Mouse (Mus musculus) hindbrain, embryonic 10.5 days (tissue): ENCODE measurements at regions not wholly inside any gene's neighbourhood (a gene's known extent, or its start where the extent isn't known, plus 50 kb on each side); places are given as distances from the start of the nearest gene placed in this dataset.
"Not testable (repeated sequence)": the region's sequence is repeated elsewhere in the genome, so short reads cannot be mapped to it uniquely, and the experiment has no call there.

Experiments
- DNase-seq: peaks from one replicate; pipeline ENCODE4 v3.0.0-alpha.2; 2017; ENCODE audit warnings: low spot score
- H3K27ac ChIP-seq: fragments of 300-500 bp; sonication (generic); 2 replicates; pipeline ENCODE4 v1.5.1; 2016; ENCODE audit warnings: mild to moderate bottlenecking, moderate library complexity
- H3K27me3 ChIP-seq: fragments of 300-500 bp; sonication (generic); 2 replicates; pipeline ENCODE4 v1.6.1; 2016; ENCODE audit warnings: mild to moderate bottlenecking; ENCODE audit not compliant: poor library complexity, insufficient read depth, severe bottlenecking
- H3K36me3 ChIP-seq: fragments of 300-500 bp; sonication (generic); 2 replicates; pipeline ENCODE4 v1.6.1; 2016; ENCODE audit warnings: mild to moderate bottlenecking, moderate library complexity
- H3K4me1 ChIP-seq: fragments of 300-500 bp; sonication (generic); replicated peaks from 2 replicates; pipeline ENCODE4 v1.6.1; 2016; ENCODE audit warnings: mild to moderate bottlenecking
- H3K4me3 ChIP-seq: fragments of 300-500 bp; sonication (generic); 2 replicates; pipeline ENCODE4 v1.5.1; 2016; ENCODE audit warnings: mild to moderate bottlenecking, moderate library complexity
- H3K9me3 ChIP-seq: fragments of 300-500 bp; sonication (generic); 2 replicates; pipeline ENCODE4 v1.6.1; 2016; ENCODE audit warnings: mild to moderate bottlenecking, moderate library complexity
- WGBS: fragments of 180-500 bp; shearing (Covaris S2); methylation state at CpG from one replicate; pipeline ENCODE4 v1.1.7; 2016; 5-methylcytosine and 5-hydroxymethylcytosine counted together

- DNase-seq, result no peak
- Histone ChIP-seq H3K4me3 (no peak overlapping the region), H3K4me1 (peaks cover 20% of the 10 kb centered on the region), H3K9me3 (no peaks in the 10 kb centered on the region), H3K36me3 (no peaks in the 10 kb centered on the region), H3K27ac (no peak overlapping the region), H3K27me3 (peaks cover 3% of the 10 kb centered on the region; the same call in 1 of the 2 replicates)
- WGBS, result 10% methylated on average over 6 of the region's 6 CpGs
Measured at GRCm38 (mm10) chr4:81564446-81564845, 121.8 kb upstream of the Mpdz start.

DNA sequence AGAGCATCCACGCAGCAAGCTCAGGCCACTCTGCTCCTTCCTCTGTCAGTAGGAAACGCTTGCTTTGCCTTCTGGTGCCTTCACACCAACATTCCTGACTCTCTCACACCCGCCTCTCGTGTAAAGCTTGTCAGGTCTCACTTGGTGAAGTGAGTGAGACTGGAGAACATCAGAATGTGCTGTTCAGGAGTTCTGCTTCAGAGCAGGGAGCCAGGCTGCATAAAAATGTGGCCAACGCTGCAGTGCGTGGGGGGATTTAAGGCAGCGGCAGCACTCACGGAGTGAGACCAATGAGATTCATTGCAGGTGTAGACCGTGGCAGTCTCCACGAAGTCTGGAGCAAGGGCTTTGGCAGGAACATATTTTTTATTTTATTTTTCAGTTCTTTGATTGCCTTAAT is 121.0 kb upstream of the Mpdz start:
- Histone ChIP-seq H3K36me3 (no peaks in the 10 kb centered on the region), H3K9me3 (no peaks in the 10 kb centered on the region), H3K27me3 (peaks cover 3% of the 10 kb centered on the region; the same call in 1 of the 2 replicates), H3K4me3 (no peak overlapping the region), H3K27ac (no peak overlapping the region), H3K4me1 (peaks cover 18% of the 10 kb centered on the region)
- WGBS, result 54% methylated on average over 10 of the region's 10 CpGs
- DNase-seq, result no peak

DNA sequence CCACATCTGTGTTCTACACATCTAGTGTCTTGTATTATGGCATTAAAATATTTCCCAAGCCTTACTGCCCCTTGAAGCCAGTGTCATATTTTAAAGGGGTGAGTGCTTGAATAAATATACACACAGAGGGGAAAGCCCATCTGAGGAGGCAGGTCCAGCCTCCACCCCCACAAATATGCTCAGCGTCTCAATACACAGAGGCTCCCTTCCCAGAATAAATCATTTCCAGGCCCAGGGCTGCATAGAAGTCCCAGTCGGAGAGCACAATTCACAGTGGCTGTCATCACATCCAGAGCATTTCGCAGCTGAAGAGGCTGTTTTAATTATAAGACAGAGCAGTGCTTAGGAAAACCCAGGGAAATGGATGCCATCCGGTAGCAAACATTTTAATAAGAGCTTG is 118.8 kb upstream of the Mpdz start:
- H3K27ac ChIP-seq, result no peak overlapping the region
- H3K4me1 ChIP-seq, result 0 out of 2 replicates have a peak, but pooled peaks cover 2% of the 10 kb centered on the region
- no peaks in the 10 kb centered on the region for H3K9me3 ChIP-seq
- peak; percentile 35 for DNase-seq
- 58% methylated on average over 4 of the region's 4 CpGs for WGBS
- no peak overlapping the region for H3K4me3 ChIP-seq
- peaks cover 3% of the 10 kb centered on the region; the same call in 1 of the 2 replicates for H3K27me3 ChIP-seq
- no peaks in the 10 kb centered on the region for H3K36me3 ChIP-seq

DNA sequence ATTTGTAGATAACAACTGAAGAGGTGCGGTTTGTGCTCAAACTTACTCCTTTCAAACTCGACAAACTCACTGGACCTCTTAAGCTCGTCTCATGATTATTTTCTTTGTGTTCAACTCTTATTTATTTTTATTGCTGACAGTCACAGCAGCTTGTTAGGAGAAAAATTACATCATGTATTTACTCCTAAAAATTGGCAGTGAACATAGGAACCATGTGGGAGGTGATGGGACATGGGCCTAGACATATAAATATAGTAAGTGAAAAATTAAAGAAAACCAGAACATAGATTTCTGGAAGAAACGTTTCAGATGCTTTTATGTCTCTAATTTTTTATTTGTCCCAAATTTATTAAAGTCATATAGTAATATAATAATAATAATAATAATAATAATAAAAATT is 108.2 kb upstream of the Mpdz start:
- WGBS, result 80% methylated on average over 4 of the region's 4 CpGs
- Histone ChIP-seq H3K27me3 (no peaks in the 10 kb centered on the region), H3K27ac (no peak overlapping the region), H3K4me3 (no peak overlapping the region), H3K4me1 (no peaks in the 10 kb centered on the region), H3K36me3 (no peaks in the 10 kb centered on the region), H3K9me3 (no peaks in the 10 kb centered on the region; the same call in 1 of the 2 replicates)
- DNase-seq, result no peak

DNA sequence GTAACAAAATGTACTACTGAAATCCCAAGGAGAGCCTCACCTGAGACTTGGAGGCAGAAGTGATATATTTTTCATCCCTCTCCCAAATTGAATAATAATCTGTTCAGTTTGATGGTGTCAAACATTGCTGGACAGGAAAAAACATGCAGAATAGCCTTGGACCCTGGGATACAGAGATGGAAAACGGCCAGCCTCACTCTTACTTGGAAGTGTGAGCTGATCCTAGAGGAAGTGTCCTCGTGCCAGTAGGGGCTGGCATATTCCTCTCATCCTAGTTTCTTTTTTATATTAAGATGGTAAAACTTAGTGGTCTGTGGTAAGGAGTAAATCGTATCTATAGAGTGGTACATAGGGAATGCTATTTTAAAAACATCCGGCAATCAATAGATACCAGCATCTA is 107.6 kb upstream of the Mpdz start:
- no peak overlapping the region for H3K27ac ChIP-seq
- H3K36me3 ChIP-seq, result no peaks in the 10 kb centered on the region
- no peaks in the 10 kb centered on the region for H3K4me1 ChIP-seq
- H3K4me3 ChIP-seq, result no peak overlapping the region
- WGBS, result 92% methylated on average over 4 of the region's 4 CpGs
- no peaks in the 10 kb centered on the region for H3K27me3 ChIP-seq
- no peak for DNase-seq
- no peaks in the 10 kb centered on the region; the same call in 1 of the 2 replicates for H3K9me3 ChIP-seq

GRCm38 (mm10) chr4:81540496-81540895 is 97.9 kb upstream of the Mpdz start:
- Histone ChIP-seq H3K4me1 (no peaks in the 10 kb centered on the region), H3K27ac (no peak overlapping the region), H3K27me3 (no peaks in the 10 kb centered on the region), H3K36me3 (no peaks in the 10 kb centered on the region), H3K4me3 (no peak overlapping the region), H3K9me3 (no peaks in the 10 kb centered on the region)
- no peak for DNase-seq

DNA sequence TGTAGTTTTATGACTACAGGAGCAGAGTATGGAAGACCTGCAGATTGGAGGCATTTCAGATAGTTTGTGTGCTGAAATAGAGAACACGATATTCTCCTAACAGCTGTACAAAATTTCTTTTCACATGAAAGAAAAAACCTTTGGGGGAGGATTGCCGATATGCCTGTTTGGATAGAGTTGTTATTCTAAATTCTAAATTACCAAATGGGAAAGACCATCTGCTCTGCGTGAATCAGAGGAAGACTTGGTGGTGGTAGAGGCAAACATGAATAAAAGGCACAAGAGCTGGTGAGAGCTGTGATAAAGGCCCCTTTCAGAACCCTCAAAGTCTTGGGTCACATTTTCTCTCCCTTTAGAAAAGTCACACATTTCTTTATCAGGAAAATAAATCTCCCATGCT is 96.9 kb upstream of the Mpdz start:
- H3K36me3 ChIP-seq, result no peaks in the 10 kb centered on the region
- no peak overlapping the region for H3K27ac ChIP-seq
- WGBS, result 84% methylated on average over 3 of the region's 3 CpGs
- no peaks in the 10 kb centered on the region for H3K27me3 ChIP-seq
- no peak overlapping the region for H3K4me3 ChIP-seq
- H3K4me1 ChIP-seq, result no peaks in the 10 kb centered on the region
- no peak for DNase-seq
- no peaks in the 10 kb centered on the region for H3K9me3 ChIP-seq

DNA sequence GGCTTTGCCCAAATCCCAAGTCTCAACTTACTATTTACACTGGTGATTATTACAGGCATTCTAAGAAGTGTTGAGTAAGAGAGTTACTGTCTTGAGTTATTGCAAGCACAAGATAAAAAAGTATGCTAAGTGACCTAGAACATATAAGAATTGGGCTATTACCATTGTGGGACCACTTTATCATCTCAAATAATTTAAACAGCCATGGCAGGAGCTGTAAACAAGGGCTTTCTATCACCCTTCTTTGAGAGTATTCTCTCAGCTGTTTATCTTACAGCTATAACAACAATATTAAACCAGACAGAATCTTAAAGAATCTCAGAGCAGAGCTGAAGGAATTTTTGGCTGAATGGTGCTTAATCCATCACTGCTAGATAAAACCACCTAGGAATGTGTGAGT is 94.2 kb upstream of the Mpdz start:
- Histone ChIP-seq H3K27me3 (no peaks in the 10 kb centered on the region), H3K36me3 (no peaks in the 10 kb centered on the region), H3K4me3 (no peak overlapping the region), H3K4me1 (no peaks in the 10 kb centered on the region), H3K27ac (no peak overlapping the region), H3K9me3 (no peaks in the 10 kb centered on the region)
- DNase-seq, result no peak

DNA sequence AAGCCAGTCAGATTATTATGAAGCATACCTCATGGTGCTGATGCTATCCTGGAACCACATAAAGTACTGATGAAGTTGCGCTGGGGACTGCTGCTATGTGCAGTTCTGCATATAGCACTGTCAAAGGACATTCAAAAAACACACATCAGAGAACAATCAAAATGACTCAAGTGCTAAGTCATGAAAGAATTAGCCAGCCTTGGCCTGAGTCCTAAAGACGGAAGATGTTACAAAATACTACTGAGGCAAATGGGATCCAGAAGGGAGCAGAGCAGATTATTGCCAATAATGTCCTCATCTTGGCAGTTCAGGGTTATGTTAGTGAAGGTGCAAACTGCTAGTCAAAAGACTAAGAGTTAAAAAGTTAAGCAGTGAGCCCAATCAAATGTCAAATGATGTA is 87.9 kb upstream of the Mpdz start:
- no peaks in the 10 kb centered on the region for H3K9me3 ChIP-seq
- no peaks in the 10 kb centered on the region for H3K27me3 ChIP-seq
- H3K36me3 ChIP-seq, result no peaks in the 10 kb centered on the region
- no peak for DNase-seq
- no peak overlapping the region for H3K4me3 ChIP-seq
- 96% methylated on average over 2 of the region's 2 CpGs for WGBS
- H3K27ac ChIP-seq, result no peak overlapping the region
- no peaks in the 10 kb centered on the region for H3K4me1 ChIP-seq

GRCm38 (mm10) chr4:81519151-81519550 is 76.5 kb upstream of the Mpdz start:
- H3K36me3 ChIP-seq, H3K27ac ChIP-seq, H3K9me3 ChIP-seq, DNase-seq, H3K4me3 ChIP-seq, H3K4me1 ChIP-seq, H3K27me3 ChIP-seq: not testable (repeated sequence)
- WGBS, result 76% methylated on average over 2 of the region's 2 CpGs

DNA sequence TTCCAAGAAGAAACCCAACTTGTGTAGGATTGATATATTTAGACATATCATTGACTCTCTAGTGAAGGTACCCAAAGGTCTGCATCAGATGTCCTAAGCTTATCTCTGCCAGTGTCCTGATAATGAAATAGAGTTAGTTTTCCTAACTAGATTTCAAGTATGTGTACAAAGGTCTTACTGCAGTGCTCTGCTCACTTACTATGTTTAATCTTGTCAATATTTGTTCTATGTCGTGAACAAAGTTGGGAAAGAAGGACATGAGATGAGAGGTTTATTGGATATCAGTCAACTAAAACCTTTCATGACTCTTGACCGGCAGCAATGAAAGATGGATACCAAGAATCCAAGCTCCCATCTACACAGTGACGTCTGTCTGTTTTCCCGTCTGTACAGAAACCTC is 71.9 kb upstream of the Mpdz start:
- Histone ChIP-seq H3K4me3 (no peak overlapping the region), H3K27ac (no peak overlapping the region), H3K36me3 (no peaks in the 10 kb centered on the region), H3K4me1 (peaks cover 3% of the 10 kb centered on the region; the same call in 1 of the 2 replicates), H3K9me3 (no peaks in the 10 kb centered on the region), H3K27me3 (no peaks in the 10 kb centered on the region)
- no peak for DNase-seq
- 85% methylated on average over 4 of the region's 4 CpGs for WGBS

DNA sequence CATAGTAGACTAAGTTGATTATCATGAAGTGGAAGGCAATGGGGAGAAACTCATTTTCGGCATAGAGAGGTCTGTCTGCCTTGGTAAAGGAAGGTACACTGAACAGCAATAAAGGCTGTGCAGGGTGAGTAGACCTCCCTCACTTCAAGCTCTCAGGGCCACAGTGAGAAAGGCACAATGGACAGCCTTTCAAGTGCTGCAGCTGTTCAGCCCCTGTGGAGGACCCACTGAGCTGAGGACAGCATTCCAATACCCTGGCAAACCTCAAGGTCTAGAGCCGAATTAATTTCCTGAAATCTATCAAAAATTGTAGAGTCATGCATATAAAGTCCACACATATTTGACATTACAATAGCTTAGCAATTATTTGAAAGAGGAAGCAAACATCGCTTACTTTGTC is 69.8 kb upstream of the Mpdz start:
- no peaks in the 10 kb centered on the region for H3K36me3 ChIP-seq

GRCm38 (mm10) chr4:81508776-81509175 is 66.2 kb upstream of the Mpdz start:
- DNase-seq, result no peak
- H3K27ac ChIP-seq, result no peak overlapping the region
- H3K27me3 ChIP-seq, result no peaks in the 10 kb centered on the region
- no peaks in the 10 kb centered on the region for H3K9me3 ChIP-seq
- no peaks in the 10 kb centered on the region for H3K36me3 ChIP-seq
- H3K4me1 ChIP-seq, result peaks cover 3% of the 10 kb centered on the region; the same call in 1 of the 2 replicates
- no peak overlapping the region for H3K4me3 ChIP-seq
- WGBS, result 87% methylated on average over 1 of the region's 1 CpGs

More for the DNA sequence above, 69.8 kb upstream of the Mpdz start:
- no peak overlapping the region for H3K27ac ChIP-seq
- no peak overlapping the region for H3K4me3 ChIP-seq
- DNase-seq, result no peak
- WGBS, result 58% methylated on average over 3 of the region's 3 CpGs
- H3K4me1 ChIP-seq, result peaks cover 3% of the 10 kb centered on the region; the same call in 1 of the 2 replicates
- no peaks in the 10 kb centered on the region for H3K9me3 ChIP-seq
- no peaks in the 10 kb centered on the region for H3K27me3 ChIP-seq

- H3K27me3 ChIP-seq, result no peaks in the 10 kb centered on the region
- H3K9me3 ChIP-seq, result no peaks in the 10 kb centered on the region
- no peak overlapping the region for H3K27ac ChIP-seq
- 87% methylated on average over 5 of the region's 5 CpGs for WGBS
- DNase-seq, result no peak
- H3K4me1 ChIP-seq, result no peaks in the 10 kb centered on the region
- no peaks in the 10 kb centered on the region for H3K36me3 ChIP-seq
- no peak overlapping the region for H3K4me3 ChIP-seq
Measured at GRCm38 (mm10) chr4:81506841-81507240, 64.2 kb upstream of the Mpdz start.
